Mouse (Mus musculus) embryonic facial prominence, embryonic 14.5 days (tissue): ENCODE measurements around the gene Trp73. TPM values are rescaled to one million over a fixed set of nuclear protein-coding genes. Genes with fewer than 3 reads are reported as not detected.

ENCODE experiments used
- ATAC-seq: fragments of 200-750 bp; cut with Nextera tagmentation; 2 replicates; pipeline ENCODE4 v1.8.0; 2017; ENCODE audit warnings: low read depth, moderate number of reproducible peaks, moderate TSS enrichment
- DNase-seq: peaks from one replicate; pipeline ENCODE4 v3.0.0-alpha.2; 2015; ENCODE audit warnings: low spot score
- H3K27ac ChIP-seq: fragments of 300-500 bp; sonication (generic); replicated peaks from 2 replicates; pipeline ENCODE4 v1.5.1; 2014; ENCODE audit warnings: low read depth, mild to moderate bottlenecking, low read length, moderate library complexity
- H3K27me3 ChIP-seq: fragments of 300-500 bp; sonication (generic); replicated peaks from 2 replicates; pipeline ENCODE4 v1.6.1; 2014; ENCODE audit warnings: low read length; ENCODE audit not compliant: control insufficient read depth, insufficient read depth
- H3K36me3 ChIP-seq: fragments of 300-500 bp; sonication (generic); 2 replicates; pipeline ENCODE4 v1.6.1; 2014; ENCODE audit warnings: low read length, mixed read lengths; ENCODE audit not compliant: control insufficient read depth, insufficient read depth
- H3K4me1 ChIP-seq: fragments of 300-500 bp; sonication (generic); 2 replicates; pipeline ENCODE4 v1.6.1; 2014; ENCODE audit warnings: antibody characterized with exemption, low read length; ENCODE audit not compliant: control insufficient read depth, insufficient read depth
- H3K4me2 ChIP-seq: fragments of 300-500 bp; sonication (generic); 2 replicates; pipeline ENCODE4 v1.6.1; 2014; ENCODE audit warnings: low read depth, mild to moderate bottlenecking, low read length, moderate library complexity, mixed read lengths
- H3K4me3 ChIP-seq: fragments of 300-500 bp; sonication (generic); 2 replicates; pipeline ENCODE4 v1.5.1; 2014; ENCODE audit warnings: low read depth, mild to moderate bottlenecking, low read length
- H3K9ac ChIP-seq: fragments of 300-500 bp; sonication (generic); 2 replicates; pipeline ENCODE4 v1.6.1; 2014; ENCODE audit warnings: low read depth, mild to moderate bottlenecking, low read length, moderate library complexity, mixed read lengths
- H3K9me3 ChIP-seq: fragments of 300-500 bp; sonication (generic); 2 replicates; pipeline ENCODE4 v1.6.1; 2016; ENCODE audit warnings: low read length; ENCODE audit not compliant: control insufficient read depth
- WGBS: fragments of 180-500 bp; shearing (Covaris S2); extraction: QIAGEN DNeasy Blood & Tissue Kit; methylation state at CpG from one replicate; pipeline ENCODE4 v1.1.7; 2014; 5-methylcytosine and 5-hydroxymethylcytosine counted together
- polyA plus RNA-seq: library from polyadenylated mRNA; unstranded; fragments of >200 nt; fragmentation: Nextera tagmentation; extraction: Ambion mirVana; gene quantifications from 2 replicates; pipeline ENCODE4 v1.2.1, GENCODE M21; 2014

The Trp73 gene
- polyA plus RNA-seq, 1 experiment from 2014 or later, result 3.5 TPM

- Histone ChIP-seq H3K4me1 (no peaks in the 10 kb centered on the region), H3K36me3 (no peaks in the 10 kb centered on the region), H3K9me3 (no peaks in the 10 kb centered on the region), H3K4me2 (no peak overlapping the region), H3K27ac (no peak overlapping the region), H3K9ac (no peak overlapping the region), H3K4me3 (no peak overlapping the region), H3K27me3 (no peaks in the 10 kb centered on the region)
- ATAC-seq, result peak; percentile 53; the same call in 1 of the 2 replicates
- WGBS, result 75% methylated on average over 7 of the region's 7 CpGs
- DNase-seq, result peak; percentile 17
Observed at GRCm38 (mm10) chr4:154122374-154122773, 17.6 kb downstream of the Trp73 start.

DNA sequence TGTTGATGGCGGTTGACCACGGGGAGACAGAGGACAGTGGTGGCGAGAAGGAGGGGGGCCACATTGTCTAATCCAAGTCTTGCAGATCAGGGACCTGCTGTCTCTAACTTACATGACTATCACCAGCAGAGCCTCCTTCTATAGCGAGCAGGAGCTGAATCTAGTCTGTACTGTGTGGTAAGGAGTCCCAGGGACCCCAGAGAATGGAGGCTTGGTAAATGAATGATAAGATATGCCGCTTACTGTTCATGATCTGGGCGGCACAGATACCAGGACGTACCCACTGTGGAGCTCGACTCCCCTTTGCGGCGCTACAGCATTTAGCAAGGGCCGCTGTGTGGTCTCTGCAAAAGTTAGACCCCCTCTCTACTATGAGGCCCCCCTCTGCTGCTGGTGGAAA is 18.2 kb downstream of the Trp73 start:
- WGBS, result 81% methylated on average over 11 of the region's 11 CpGs

DNA sequence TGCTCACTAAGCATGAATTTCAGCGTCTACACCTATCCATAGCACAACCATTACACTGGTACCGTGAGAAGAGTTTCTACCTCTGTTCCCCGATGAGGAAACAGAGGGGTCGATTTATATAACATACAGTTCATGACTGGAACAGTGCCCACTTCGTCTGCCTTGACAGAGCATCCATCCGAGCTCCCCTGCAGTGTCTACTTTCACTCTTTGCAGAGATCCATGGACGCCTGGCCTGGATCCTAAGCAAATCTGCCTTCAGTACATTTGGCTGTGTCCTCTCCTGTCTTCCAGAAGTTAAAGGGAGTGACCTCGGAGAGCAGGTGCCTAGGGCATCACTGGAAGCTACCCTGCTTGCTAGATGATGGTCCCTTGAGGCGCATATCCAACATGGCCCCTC is 20.8 kb downstream of the Trp73 start:
- WGBS, result 70% methylated on average over 8 of the region's 9 CpGs
- Histone ChIP-seq H3K36me3 (no peaks in the 10 kb centered on the region), H3K4me2 (no peak overlapping the region), H3K4me1 (no peaks in the 10 kb centered on the region), H3K4me3 (no peak overlapping the region), H3K27me3 (no peaks in the 10 kb centered on the region), H3K9me3 (no peaks in the 10 kb centered on the region), H3K9ac (no peak overlapping the region), H3K27ac (no peak overlapping the region)
- DNase-seq, result no peak
- ATAC-seq, result no peak

More for the DNA sequence above, 18.2 kb downstream of the Trp73 start:
- Histone ChIP-seq H3K4me3 (no peak overlapping the region), H3K4me1 (no peaks in the 10 kb centered on the region), H3K9ac (no peak overlapping the region), H3K4me2 (no peak overlapping the region), H3K27me3 (no peaks in the 10 kb centered on the region), H3K27ac (no peak overlapping the region), H3K36me3 (no peaks in the 10 kb centered on the region), H3K9me3 (no peaks in the 10 kb centered on the region)
- ATAC-seq (no peak), DNase-seq (no peak)

DNA sequence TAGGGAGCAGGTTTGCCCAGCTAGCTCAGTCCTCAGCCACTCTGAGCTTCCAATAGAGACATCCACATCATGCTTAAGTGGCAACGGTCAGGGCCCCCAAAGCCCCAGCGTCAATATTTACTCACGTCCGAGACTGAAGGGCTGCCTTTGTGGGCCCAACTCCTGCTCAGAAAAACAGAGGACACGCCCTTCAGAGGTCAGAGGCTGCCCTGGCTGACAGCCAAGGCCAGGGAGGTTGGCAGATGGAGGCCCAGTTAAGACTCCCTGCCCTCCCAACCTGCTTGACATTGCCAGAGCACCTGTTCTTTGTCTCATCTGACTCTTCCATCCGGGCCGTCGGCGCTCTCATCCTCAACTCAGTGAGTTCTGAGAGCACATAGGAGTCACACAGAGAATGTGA is 21.2 kb downstream of the Trp73 start:
- Histone ChIP-seq H3K4me3 (no peak overlapping the region), H3K4me2 (no peak overlapping the region), H3K36me3 (no peaks in the 10 kb centered on the region), H3K9ac (no peak overlapping the region), H3K9me3 (no peaks in the 10 kb centered on the region), H3K4me1 (no peaks in the 10 kb centered on the region), H3K27ac (no peak overlapping the region), H3K27me3 (no peaks in the 10 kb centered on the region)
- 74% methylated on average over 9 of the region's 9 CpGs for WGBS
- ATAC-seq, result no peak
- no peak for DNase-seq

DNA sequence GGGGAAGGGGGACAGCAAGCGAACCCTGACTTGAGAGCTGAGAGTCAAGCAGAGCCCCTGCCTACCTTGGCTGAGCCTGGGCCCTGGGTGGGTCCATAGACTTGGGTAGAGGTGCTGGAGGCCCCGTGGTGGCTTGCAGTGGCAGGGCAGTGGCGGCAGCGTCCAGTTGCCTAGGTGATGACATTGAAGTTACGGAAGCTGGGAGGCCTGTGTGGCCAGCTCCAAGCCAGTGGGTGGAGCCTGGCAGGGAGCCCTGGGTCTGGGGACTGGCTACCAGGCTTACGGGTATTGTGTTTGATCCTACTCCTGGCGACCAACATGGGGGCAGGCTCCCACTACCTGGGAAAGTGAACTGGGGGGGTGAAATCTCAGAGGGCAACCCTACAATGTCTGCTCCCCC is 23.6 kb downstream of the Trp73 start:
- Histone ChIP-seq H3K9me3 (no peaks in the 10 kb centered on the region), H3K4me3 (no peak overlapping the region), H3K36me3 (no peaks in the 10 kb centered on the region), H3K9ac (no peak overlapping the region), H3K4me1 (no peaks in the 10 kb centered on the region), H3K27ac (no peak overlapping the region), H3K27me3 (no peaks in the 10 kb centered on the region), H3K4me2 (no peak overlapping the region)
- ATAC-seq (no peak), DNase-seq (no peak)
- 71% methylated on average over 5 of the region's 7 CpGs for WGBS

DNA sequence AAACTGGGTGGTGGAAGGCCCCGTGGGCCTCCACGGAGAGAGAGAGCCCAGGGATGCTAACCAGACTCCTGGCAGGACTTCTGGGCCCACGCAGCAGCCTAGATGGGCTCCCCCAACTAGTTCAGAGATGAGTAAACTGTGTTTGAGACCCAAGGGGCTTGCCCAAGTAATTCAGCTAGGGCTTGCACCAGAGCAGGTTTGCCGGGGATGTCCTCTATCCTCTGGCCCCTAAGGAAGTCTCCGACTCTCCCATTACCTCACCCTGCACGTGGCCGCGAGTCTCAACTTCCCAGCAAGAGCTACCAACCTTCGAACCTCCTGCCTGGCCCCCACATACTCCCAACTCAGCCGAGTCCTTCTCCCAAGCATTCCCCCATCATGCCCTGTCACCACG is 30.2 kb downstream of the Trp73 start:
- Histone ChIP-seq H3K27me3 (no peaks in the 10 kb centered on the region), H3K36me3 (no peaks in the 10 kb centered on the region), H3K9me3 (no peaks in the 10 kb centered on the region), H3K9ac (no peak overlapping the region), H3K4me1 (0 out of 2 replicates have a peak, but pooled peaks cover 3% of the 10 kb centered on the region), H3K4me2 (no peak overlapping the region), H3K27ac (no peak overlapping the region), H3K4me3 (no peak overlapping the region)
- no peak for DNase-seq
- no peak for ATAC-seq
- WGBS, result 74% methylated on average over 11 of the region's 11 CpGs

DNA sequence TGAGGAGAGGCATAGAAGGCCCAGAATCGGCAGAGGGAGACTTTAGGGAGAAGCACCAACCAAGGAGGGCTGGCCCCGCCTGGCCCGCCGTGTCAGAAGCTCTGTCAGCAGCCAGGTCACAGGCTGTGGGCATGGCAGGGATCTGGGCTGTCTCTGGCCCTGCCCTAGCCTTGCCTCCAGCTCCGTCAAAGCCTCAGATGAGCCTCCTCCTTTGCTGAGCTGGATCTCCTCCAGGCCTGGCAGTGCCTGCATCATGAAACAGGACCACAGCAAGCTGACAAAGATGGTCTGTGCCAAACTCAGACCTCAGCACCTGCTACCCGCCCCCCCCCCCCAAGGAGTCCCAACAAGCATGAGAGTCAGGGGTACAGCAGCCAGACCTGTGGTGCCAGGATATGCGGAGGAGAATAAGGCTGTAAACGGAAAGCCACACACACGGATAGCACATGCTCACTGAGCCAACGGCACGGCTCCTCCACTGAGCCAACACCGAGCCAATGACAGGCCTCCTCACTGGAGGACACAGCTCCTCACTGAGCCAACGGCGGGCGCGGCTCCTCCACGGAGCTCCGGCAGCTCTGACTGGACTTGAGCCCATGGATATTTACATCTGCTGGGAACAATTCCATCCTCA is 30.7 kb downstream of the Trp73 start:
- no peaks in the 10 kb centered on the region for H3K9me3 ChIP-seq
- no peak overlapping the region for H3K9ac ChIP-seq
- H3K4me3 ChIP-seq, result no peak overlapping the region
- no peaks in the 10 kb centered on the region for H3K27me3 ChIP-seq
- no peak for DNase-seq
- no peak overlapping the region for H3K27ac ChIP-seq
- 52% methylated on average over 12 of the region's 18 CpGs for WGBS
- no peak for ATAC-seq
- H3K36me3 ChIP-seq, result no peaks in the 10 kb centered on the region
- no peak overlapping the region for H3K4me2 ChIP-seq
- H3K4me1 ChIP-seq, result 0 out of 2 replicates have a peak, but pooled peaks cover 3% of the 10 kb centered on the region

DNA sequence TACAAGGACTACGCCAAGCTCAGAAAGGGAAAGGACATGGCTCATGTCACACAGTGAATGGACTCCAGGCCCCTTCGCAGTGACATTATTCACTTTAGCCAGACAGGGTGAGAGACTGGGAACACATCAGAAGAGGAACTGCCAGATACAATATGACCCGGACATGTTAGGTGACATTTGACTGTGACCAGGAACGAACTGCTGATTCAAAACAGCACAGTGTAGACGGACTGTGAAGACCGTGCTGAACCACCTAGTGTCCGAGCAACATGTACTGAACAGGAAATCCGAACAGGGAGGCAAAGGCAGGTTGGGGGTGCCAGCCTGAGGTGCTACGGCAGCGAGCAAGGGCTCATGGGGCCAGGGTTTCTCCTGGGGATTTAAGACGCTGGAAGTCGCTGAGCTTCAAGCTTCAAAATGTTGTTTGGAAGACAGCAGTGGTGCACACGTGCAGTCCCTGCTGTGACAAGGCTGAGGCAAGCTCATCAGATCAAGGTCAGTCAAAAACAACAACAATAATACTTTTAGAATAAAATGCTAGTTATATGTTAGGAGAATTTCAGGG is 33.4 kb downstream of the Trp73 start:
- no peak overlapping the region for H3K4me3 ChIP-seq
- H3K9ac ChIP-seq, result no peak overlapping the region
- no peaks in the 10 kb centered on the region for H3K27me3 ChIP-seq
- no peak overlapping the region for H3K4me2 ChIP-seq
- DNase-seq, result no peak
- H3K4me1 ChIP-seq, result 0 out of 2 replicates have a peak, but pooled peaks cover 6% of the 10 kb centered on the region
- no peak overlapping the region for H3K27ac ChIP-seq
- no peaks in the 10 kb centered on the region for H3K36me3 ChIP-seq
- H3K9me3 ChIP-seq, result no peaks in the 10 kb centered on the region
- ATAC-seq, result no peak
- WGBS, result 67% methylated on average over 13 of the region's 13 CpGs
